Mouse (Mus musculus) lung, embryonic 14.5 days (tissue): ENCODE measurements around the gene Elovl1. TPM values are rescaled to one million over a fixed set of nuclear protein-coding genes. Genes with fewer than 3 reads are reported as not detected.

Experiments
- ATAC-seq: fragments of 200-750 bp; cut with Nextera tagmentation; 2 replicates; pipeline ENCODE4 v1.8.0; 2017; ENCODE audit warnings: mild to moderate bottlenecking, moderate TSS enrichment, moderate library complexity; ENCODE audit not compliant: insufficient read depth
- DNase-seq: peaks from one replicate; pipeline ENCODE4 v3.0.0-alpha.2; 2015
- H3K27ac ChIP-seq: fragments of 300-500 bp; sonication (generic); 2 replicates; pipeline ENCODE4 v1.5.1; 2014; ENCODE audit warnings: low read depth, mild to moderate bottlenecking, moderate library complexity
- H3K27me3 ChIP-seq: fragments of 300-500 bp; sonication (generic); 2 replicates; pipeline ENCODE4 v1.6.1; 2014; ENCODE audit warnings: low read length, control low read depth; ENCODE audit not compliant: insufficient read depth
- H3K36me3 ChIP-seq: fragments of 300-500 bp; sonication (generic); 2 replicates; pipeline ENCODE4 v1.6.1; 2014; ENCODE audit warnings: control low read depth; ENCODE audit not compliant: insufficient read depth
- H3K4me1 ChIP-seq: fragments of 300-500 bp; sonication (generic); 2 replicates; pipeline ENCODE4 v1.6.1; 2014; ENCODE audit warnings: antibody characterized with exemption, control low read depth; ENCODE audit not compliant: insufficient read depth
- H3K4me2 ChIP-seq: fragments of 300-500 bp; sonication (generic); 2 replicates; pipeline ENCODE4 v1.6.1; 2014; ENCODE audit warnings: mild to moderate bottlenecking
- H3K4me3 ChIP-seq: fragments of 300-500 bp; sonication (generic); 2 replicates; pipeline ENCODE4 v1.5.1; 2014; ENCODE audit warnings: low read depth, low read length
- H3K9ac ChIP-seq: fragments of 300-500 bp; sonication (generic); 2 replicates; pipeline ENCODE4 v1.6.1; 2014
- H3K9me3 ChIP-seq: fragments of 300-500 bp; sonication (generic); 2 replicates; pipeline ENCODE4 v1.6.1; 2016; ENCODE audit warnings: low read depth, low read length, control low read depth
- CTCF ChIP-seq: IDR thresholded peaks from 2 replicates; pipeline ENCODE4 v1.5.1; 2016; ENCODE audit warnings: antibody characterized with exemption, low read depth
- WGBS: fragments of 180-500 bp; shearing (Covaris S2); extraction: QIAGEN DNeasy Blood & Tissue Kit; methylation state at CpG from one replicate; pipeline ENCODE4 v1.1.7; 2014; 5-methylcytosine and 5-hydroxymethylcytosine counted together
- polyA plus RNA-seq: library from polyadenylated mRNA; unstranded; fragments of >200 nt; fragmentation: Nextera tagmentation; extraction: Ambion mirVana; gene quantifications from 2 replicates; pipeline ENCODE4 v1.2.1, GENCODE M21; 2014

Elovl1 gene
- polyA plus RNA-seq, 1 experiment from 2014 or later, result 97.8 TPM

DNA sequence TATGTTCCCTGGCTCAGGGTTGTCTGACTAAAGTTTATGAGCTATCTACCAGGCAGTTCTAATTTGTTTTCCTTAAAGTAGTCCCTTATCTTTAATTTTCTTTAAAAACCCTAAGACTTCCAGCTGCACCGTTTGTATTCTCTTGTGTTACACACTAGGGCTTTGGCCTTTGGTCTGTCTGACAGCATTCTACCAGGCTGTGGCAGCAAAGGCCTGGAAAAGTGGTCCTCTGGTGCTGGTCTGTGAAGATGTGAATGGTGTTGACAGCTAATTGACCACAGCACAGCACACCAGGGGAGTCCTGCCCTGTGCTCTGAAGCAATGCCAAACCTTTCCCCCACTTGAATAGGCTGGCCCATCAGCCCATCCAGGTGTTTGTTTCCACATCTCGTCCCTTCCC is 12.1 kb upstream of the Elovl1 start:
- Histone ChIP-seq H3K4me2 (no peak overlapping the region), H3K9ac (no peak overlapping the region), H3K27ac (no peak overlapping the region), H3K27me3 (no peaks in the 10 kb centered on the region), H3K36me3 (peaks cover 84% of the 10 kb centered on the region), H3K9me3 (no peaks in the 10 kb centered on the region), H3K4me3 (no peak overlapping the region), H3K4me1 (no peaks in the 10 kb centered on the region)
- no peak for DNase-seq
- no peak for TF ChIP-seq CTCF
- ATAC-seq, result no peak
- 87% methylated on average over 2 of the region's 2 CpGs for whole genome bisulfite sequencing

DNA sequence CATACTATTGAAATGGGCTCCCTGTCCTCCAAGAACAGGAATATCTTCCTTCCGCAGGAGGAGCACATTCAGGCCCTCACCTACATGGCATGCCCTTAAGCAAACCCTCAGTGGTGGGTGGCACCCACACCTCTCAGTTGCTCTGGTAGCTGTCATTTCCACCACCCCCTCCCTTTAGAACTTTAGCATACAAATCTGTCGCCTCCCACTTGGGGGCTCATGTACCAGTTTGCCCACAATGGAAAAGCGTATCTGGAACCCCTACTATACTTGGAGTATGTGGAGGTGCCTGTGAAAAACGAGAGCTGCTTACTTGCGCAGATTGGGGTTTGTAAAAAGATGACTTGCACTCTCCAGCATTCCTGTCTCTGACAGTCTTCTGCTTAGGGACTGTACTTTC is 11.6 kb upstream of the Elovl1 start:
- Histone ChIP-seq H3K9ac (no peak overlapping the region), H3K4me3 (no peak overlapping the region), H3K4me2 (no peak overlapping the region), H3K4me1 (no peaks in the 10 kb centered on the region), H3K9me3 (no peaks in the 10 kb centered on the region), H3K27ac (no peak overlapping the region), H3K36me3 (peaks cover 84% of the 10 kb centered on the region), H3K27me3 (no peaks in the 10 kb centered on the region)
- ATAC-seq (no peak), DNase-seq (no peak)
- 89% methylated on average over 5 of the region's 5 CpGs for WGBS
- no peak for TF ChIP-seq CTCF

DNA sequence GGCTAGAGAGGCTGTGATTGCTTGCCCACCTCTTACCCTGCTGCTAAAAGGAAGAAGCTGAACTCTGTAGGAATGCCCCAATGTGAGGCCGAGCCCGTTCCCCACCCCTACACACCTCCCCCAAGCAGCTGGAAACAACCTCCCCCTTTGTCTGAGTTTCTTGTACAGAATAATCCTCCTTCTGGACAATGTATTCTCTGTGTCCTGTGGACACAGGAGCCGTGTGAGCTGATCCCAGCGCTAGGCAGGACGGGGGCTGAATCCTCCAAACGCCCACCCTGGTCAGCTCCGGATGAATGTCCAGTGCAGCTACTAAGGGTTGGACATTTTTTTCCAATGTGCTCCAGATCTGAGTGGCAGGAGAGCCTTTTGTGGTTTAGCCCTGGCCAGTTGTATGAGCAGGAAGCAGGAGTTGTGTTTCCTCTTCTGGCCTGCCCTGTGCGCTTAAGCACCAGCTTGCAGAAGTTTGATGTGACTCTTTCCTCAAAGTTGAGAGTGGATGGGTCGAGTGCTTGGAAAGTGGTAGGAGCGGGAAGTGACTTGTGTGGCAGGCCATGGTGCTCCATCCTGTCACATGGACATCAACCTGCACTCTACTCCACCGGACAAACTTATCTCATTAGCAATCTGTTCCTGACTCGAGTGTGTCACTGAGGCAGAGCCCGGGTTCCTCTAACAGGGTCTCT is 10.6 kb upstream of the Elovl1 start:
- peaks cover 77% of the 10 kb centered on the region for H3K36me3 ChIP-seq
- no peak; the same call in 1 of the 2 replicates for ATAC-seq

DNA sequence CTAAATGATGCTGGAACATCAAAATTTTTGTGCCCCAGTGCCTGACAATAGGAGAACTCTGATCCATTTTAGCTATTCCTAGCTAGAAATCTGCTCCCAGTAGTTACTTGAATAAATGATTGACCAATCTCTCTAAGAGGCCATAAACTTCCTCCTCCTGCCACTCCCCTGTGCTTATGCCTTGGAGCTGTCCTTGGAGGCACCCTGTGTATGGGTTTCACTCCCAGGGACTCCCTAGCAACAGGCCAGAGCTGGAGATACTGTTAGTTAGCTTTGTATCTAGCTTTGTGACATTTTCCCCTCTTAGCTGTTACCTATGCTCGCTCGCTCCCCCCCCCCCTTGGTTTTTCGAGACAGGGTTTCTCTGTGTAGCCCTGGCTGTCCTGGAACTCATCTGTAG is 6.5 kb upstream of the Elovl1 start:
- no peak overlapping the region for H3K27ac ChIP-seq
- peaks cover 44% of the 10 kb centered on the region for H3K36me3 ChIP-seq
- no peaks in the 10 kb centered on the region for H3K27me3 ChIP-seq
- TF ChIP-seq CTCF, result no peak
- DNase-seq (no peak), ATAC-seq (no peak)
- no peaks in the 10 kb centered on the region for H3K9me3 ChIP-seq
- no peaks in the 10 kb centered on the region for H3K4me1 ChIP-seq
- H3K4me3 ChIP-seq, result no peak overlapping the region
- no peak overlapping the region for H3K9ac ChIP-seq
- 92% methylated on average over 3 of the region's 3 CpGs for WGBS
- no peak overlapping the region for H3K4me2 ChIP-seq

More for the DNA sequence above, 10.6 kb upstream of the Elovl1 start:
- TF ChIP-seq CTCF, result no peak
- Histone ChIP-seq H3K4me3 (no peak overlapping the region), H3K9ac (no peak overlapping the region), H3K27me3 (no peaks in the 10 kb centered on the region), H3K27ac (no peak overlapping the region), H3K9me3 (no peaks in the 10 kb centered on the region), H3K4me1 (no peaks in the 10 kb centered on the region), H3K4me2 (no peak overlapping the region)
- no peak for DNase-seq
- WGBS, result 88% methylated on average over 13 of the region's 13 CpGs

DNA sequence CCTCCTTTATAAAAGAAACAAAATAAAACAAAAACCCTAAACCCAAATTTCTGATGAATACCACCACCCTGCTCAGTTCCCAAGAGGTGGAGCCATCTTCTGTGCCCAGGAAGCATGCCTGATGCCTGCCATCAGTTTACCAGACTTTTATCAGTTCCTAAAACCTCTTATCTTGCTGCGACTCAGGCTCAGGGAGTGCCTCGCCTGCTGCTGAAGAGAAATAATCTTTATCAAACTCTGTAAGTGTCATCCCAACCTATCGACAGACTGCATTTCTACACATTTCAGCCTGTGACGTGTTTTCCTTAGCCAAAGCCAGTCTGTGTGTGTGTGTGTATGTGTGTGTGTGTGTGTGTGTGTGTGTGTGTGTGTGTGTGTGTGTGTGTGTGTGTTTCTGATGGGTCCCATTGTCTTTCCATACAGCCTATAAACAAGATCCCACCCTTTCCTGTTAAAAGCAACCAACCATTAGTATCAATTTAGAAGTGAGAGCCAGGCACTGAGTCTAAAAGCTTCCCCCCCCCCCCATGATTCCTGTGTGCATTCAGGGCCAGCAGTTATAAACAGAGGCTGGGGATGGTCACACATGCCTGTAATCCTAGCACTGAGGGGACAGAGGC is 3.2 kb upstream of the Elovl1 start:
- Histone ChIP-seq H3K9ac (no peak overlapping the region), H3K27me3 (no peaks in the 10 kb centered on the region), H3K4me1 (peaks cover 14% of the 10 kb centered on the region), H3K9me3 (no peaks in the 10 kb centered on the region), H3K27ac (no peak overlapping the region), H3K4me3 (no peak overlapping the region), H3K36me3 (peaks cover 20% of the 10 kb centered on the region), H3K4me2 (no peak overlapping the region)
- no peak for DNase-seq
- TF ChIP-seq CTCF, result no peak
- WGBS, result 64% methylated on average over 4 of the region's 4 CpGs
- ATAC-seq, result no peak

DNA sequence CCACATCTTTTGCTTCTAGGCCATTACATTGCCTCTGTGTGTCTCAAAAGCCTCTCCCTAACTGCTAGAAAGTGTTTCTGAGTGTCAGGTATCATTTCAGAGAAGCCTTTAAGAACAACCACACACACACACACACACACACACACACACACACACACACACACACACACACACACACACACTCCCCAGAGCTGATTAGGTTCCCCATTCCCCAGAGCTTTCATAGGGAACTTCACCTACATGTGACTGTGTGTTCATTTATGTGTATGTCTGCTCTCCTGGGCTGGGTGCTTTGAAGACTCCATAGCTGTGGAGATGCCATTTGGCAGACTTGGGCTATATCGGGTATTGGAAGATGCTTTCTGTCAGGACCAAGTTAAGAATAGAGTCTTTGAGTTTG is 2.5 kb upstream of the Elovl1 start:
- H3K27ac ChIP-seq, result no peak overlapping the region
- H3K9ac ChIP-seq, result no peak overlapping the region
- peaks cover 15% of the 10 kb centered on the region; the same call in 1 of the 2 replicates for H3K36me3 ChIP-seq
- WGBS, result 81% methylated on average over 1 of the region's 1 CpGs
- no peak for TF ChIP-seq CTCF
- no peaks in the 10 kb centered on the region for H3K27me3 ChIP-seq
- DNase-seq (no peak), ATAC-seq (no peak)
- no peak overlapping the region for H3K4me2 ChIP-seq
- no peaks in the 10 kb centered on the region for H3K9me3 ChIP-seq
- H3K4me1 ChIP-seq, result peaks cover 14% of the 10 kb centered on the region
- H3K4me3 ChIP-seq, result no peak overlapping the region

DNA sequence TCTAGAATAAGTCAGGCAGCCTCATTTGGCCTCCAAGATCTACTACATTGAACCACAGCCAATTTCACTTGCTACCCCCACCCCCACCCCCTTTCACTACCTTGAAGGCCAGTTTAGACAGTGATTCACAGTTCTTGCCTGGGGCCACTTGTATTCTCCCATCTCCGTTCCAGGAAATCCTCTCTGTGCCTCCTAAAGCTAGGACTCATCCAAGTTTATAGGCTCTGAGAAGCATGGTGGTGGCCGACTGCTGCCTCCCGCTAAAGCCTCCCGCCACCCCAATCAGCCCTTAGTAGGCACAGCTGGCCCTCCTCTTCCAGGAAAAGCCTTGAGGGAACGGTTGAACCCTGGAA is 502 bp upstream of the Elovl1 start:
- WGBS, result 4% methylated on average over 5 of the region's 5 CpGs
- ATAC-seq, result no peak; the same call in 1 of the 2 replicates

More for the DNA sequence above, 502 bp upstream of the Elovl1 start:
- peak overlapping the region; percentile 72 for H3K4me2 ChIP-seq
- no peaks in the 10 kb centered on the region for H3K27me3 ChIP-seq
- DNase-seq, result no peak
- peak overlapping the region; percentile 82 for H3K27ac ChIP-seq
- peak overlapping the region; percentile 74 for H3K4me3 ChIP-seq
- peaks cover 26% of the 10 kb centered on the region for H3K36me3 ChIP-seq
- H3K9me3 ChIP-seq, result no peaks in the 10 kb centered on the region
- no peak for TF ChIP-seq CTCF
- peak overlapping the region; percentile 75 for H3K9ac ChIP-seq
- H3K4me1 ChIP-seq, result peaks cover 14% of the 10 kb centered on the region
